Mouse (Mus musculus): ENCODE results near the gene Vasp.

The Vasp gene

GRCm38 (mm10) chr7:19210010-19210409 is 61.6 kb downstream of the Vasp start:
- DNase-seq (ENCODE audit: low spot score), result no peak

DNA sequence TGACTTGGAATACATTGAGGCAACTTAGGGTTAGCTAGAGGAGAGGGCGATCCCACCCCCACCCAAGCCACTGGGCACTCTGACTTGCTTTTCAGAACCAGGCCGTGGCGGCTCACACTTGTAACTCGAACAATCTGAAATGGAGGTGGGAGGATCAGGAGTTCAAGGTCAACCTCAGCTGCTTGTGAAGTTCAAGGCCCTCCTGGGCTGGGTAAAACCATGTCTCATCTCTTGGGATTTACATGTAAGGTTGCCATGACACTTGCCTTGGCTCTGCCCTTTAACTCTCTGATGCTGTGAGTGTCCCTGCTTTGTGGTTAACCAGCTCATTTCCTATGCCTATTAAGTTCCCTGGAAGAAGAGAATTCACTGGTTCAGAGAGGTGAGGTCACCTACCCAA is 62.1 kb downstream of the Vasp start:
- DNase-seq (ENCODE audit: low spot score), result no peak

DNA sequence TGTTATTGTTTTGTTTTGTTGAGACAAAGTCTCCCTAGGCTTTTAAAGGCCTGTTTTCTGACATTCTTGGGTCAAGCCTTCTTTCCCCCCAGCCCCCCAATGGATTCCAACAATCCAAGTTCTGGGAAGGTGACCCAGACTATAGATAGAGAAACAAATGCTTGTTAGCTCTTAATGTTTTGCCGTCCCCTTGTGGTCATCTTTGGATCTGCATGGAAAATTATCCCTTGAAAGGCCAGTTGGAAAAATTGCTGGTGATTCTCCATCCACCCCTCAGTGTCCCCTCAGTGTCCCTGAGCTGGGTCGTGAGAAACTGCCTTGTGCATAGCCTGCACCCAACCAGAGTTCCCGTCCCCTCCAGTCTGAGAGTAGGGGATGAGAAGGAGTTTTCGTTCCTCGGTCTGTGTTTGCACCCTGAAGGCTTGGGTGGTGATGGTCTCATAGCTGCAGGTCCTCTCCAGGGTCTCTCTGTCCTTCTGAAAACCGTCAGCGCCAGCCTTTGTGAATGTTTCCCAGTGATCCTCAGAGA is 62.6 kb downstream of the Vasp start:
- DNase-seq (ENCODE audit: low spot score), result peak; percentile 73

DNA sequence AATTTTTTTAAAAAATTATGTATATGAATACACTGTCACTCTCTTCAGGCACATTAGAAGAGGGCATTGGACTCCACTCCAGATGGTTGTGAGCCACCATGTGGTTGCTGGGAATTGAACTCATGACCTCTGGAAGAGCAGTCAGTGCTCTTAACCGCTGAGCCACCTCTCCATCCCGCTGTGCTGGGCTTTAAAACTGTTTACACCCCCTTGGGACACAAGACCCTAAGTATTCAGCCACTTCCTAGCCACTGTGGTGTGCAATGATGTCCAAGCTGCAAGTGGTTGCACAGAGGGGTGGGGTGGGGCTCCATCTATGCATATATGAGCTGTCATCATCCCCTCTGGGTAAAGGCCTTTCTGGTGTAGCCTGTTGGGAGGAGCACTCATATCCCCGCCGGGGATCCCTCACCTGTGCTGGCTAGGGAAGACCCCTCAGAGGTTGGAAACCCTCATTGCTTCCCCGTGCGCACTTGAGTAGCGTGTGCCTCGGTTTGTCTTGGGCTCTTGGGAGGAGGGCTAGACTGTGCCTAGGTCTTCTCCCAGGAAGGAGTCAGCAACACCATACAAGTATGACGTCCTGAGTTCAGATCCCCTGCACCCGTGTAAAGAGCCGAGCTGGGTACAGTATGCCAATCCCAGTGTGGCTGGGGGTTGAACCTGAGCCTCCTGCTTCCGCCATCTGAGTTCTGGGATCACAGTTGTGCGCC is 63.3 kb downstream of the Vasp start:
- DNase-seq (ENCODE audit: low spot score), result no peak

All from testis, postnatal 10 days (tissue).